Mouse (Mus musculus) olfactory bulb, adult 2 months (tissue): ENCODE measurements at regions not wholly inside any gene's neighbourhood (a gene's known extent, or its start where the extent isn't known, plus 50 kb on each side); places are given as distances from the start of the nearest gene placed in this dataset.

Source experiments
- CTCF ChIP-seq: fragments of 200-500 bp; IDR thresholded peaks from 2 replicates; pipeline ENCODE4 v1.5.1; 2012; ENCODE audit warnings: low read depth, mild to moderate bottlenecking, low read length, moderate library complexity; ENCODE audit not compliant: insufficient read depth
- POLR2A ChIP-seq: fragments of 200-500 bp; IDR thresholded peaks from 2 replicates; pipeline ENCODE4 v1.6.1; 2012; ENCODE audit warnings: mild to moderate bottlenecking, low read depth, low read length, moderate library complexity; ENCODE audit not compliant: insufficient read depth

- TF ChIP-seq CTCF = no peak
- no peak for TF ChIP-seq POLR2A
Measured at GRCm38 (mm10) chr16:58005740-58006139, 251.2 kb upstream of the Col8a1 start.
